Mouse (Mus musculus) limb, embryonic 10.5 days (tissue): ENCODE measurements around the gene Ttyh3. TPM values are rescaled to one million over a fixed set of nuclear protein-coding genes. Genes with fewer than 3 reads are reported as not detected.
A peak's percentile ranks its signal among the peaks of the same experiment; 100 is the strongest.

Experiments used
- DNase-seq: peaks from one replicate; pipeline ENCODE4 v3.0.0-alpha.2; 2017; ENCODE audit warnings: low spot score
- H3K27ac ChIP-seq: fragments of 300-500 bp; sonication (generic); 2 replicates; pipeline ENCODE4 v1.5.1; 2016; ENCODE audit warnings: mild to moderate bottlenecking
- H3K27me3 ChIP-seq: fragments of 300-500 bp; sonication (generic); 2 replicates; pipeline ENCODE4 v1.6.1; 2016; ENCODE audit warnings: low read depth, mild to moderate bottlenecking; ENCODE audit not compliant: poor library complexity, severe bottlenecking
- H3K36me3 ChIP-seq: fragments of 300-500 bp; sonication (generic); 2 replicates; pipeline ENCODE4 v1.6.1; 2016; ENCODE audit warnings: mild to moderate bottlenecking, moderate library complexity
- H3K4me1 ChIP-seq: fragments of 300-500 bp; sonication (generic); 2 replicates; pipeline ENCODE4 v1.6.1; 2016
- H3K4me3 ChIP-seq: fragments of 300-500 bp; sonication (generic); 2 replicates; pipeline ENCODE4 v1.5.1; 2016; ENCODE audit warnings: mild to moderate bottlenecking, moderate library complexity
- H3K9me3 ChIP-seq: fragments of 300-500 bp; sonication (generic); replicated peaks from 2 replicates; pipeline ENCODE4 v1.6.1; 2016; ENCODE audit warnings: mild to moderate bottlenecking
- WGBS: fragments of 180-500 bp; shearing (Covaris S2); methylation state at CpG from one replicate; pipeline ENCODE4 v1.1.7; 2016; 5-methylcytosine and 5-hydroxymethylcytosine counted together
- polyA plus RNA-seq: library from polyadenylated mRNA; unstranded; fragments of >200 nt; fragmentation: Nextera tagmentation; extraction: Ambion mirVana; gene quantifications from 2 replicates; pipeline ENCODE4 v1.2.1, GENCODE M21; 2016

Ttyh3 gene
- polyA plus RNA-seq, 1 experiment from 2014 or later, result 47.0 TPM

DNA sequence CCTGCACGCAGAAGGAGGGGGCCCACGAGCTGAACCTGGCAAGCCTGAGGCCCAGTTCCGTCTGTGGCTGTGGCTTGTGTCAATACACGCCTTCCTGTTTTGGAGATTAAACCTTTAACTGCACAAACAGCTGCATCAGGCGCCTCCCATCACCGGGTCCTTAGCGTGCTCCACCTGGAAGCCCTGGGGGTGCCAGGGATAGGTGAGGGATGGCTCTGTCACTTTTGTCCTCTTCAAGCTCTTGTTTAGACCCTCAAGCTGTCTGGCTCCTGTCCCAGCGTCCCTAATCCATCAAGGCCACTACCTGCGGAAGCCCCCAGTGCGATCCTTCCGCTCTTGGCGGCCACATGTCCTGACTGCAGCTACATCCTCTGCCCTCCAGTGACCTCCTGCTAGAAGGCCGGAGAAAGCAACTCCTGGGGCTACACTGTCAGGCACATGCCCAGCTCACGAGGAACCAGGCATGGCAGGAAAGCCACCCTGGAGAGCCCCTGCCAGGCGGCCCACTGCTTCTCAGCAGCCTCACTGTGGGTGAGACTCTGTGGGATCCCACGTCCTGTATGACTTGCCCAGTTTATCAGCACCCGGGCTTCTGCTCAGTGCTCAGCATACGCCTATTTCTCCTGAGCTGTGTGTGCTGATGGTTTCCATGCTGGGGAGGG is 51.8 kb downstream of the Ttyh3 start:
- no peaks in the 10 kb centered on the region for H3K36me3 ChIP-seq
- no peak for DNase-seq
- no peak overlapping the region for H3K27ac ChIP-seq
- no peaks in the 10 kb centered on the region for H3K27me3 ChIP-seq
- H3K9me3 ChIP-seq, result no peaks in the 10 kb centered on the region
- no peak overlapping the region for H3K4me3 ChIP-seq
- H3K4me1 ChIP-seq, result peaks cover 16% of the 10 kb centered on the region
- 74% methylated on average over 18 of the region's 18 CpGs for WGBS

DNA sequence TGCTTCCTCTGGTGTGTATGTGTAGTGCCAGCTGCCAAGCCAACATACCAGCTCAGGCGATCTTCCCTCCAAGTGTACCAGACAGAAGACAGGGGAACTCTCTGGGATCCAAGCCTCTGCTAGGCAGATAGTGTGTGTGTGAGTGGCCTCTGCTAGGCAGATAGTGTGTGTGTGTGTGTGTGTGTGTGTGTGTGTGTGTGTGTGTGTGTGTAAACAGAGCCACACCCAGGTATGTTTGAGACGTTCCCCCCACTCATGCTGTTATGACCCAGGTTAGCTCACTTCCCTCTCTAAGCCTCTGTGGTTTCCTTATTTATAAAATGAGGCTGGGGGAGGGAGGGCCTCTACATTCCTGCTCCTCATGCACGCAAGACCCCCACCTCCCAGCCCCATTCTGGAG is 52.4 kb downstream of the Ttyh3 start:
- 83% methylated on average over 3 of the region's 3 CpGs for WGBS
- H3K9me3 ChIP-seq, result no peaks in the 10 kb centered on the region
- H3K27me3 ChIP-seq, result no peaks in the 10 kb centered on the region
- DNase-seq, result no peak
- no peaks in the 10 kb centered on the region for H3K36me3 ChIP-seq
- H3K4me3 ChIP-seq, result no peak overlapping the region
- peaks cover 22% of the 10 kb centered on the region for H3K4me1 ChIP-seq
- H3K27ac ChIP-seq, result no peak overlapping the region

DNA sequence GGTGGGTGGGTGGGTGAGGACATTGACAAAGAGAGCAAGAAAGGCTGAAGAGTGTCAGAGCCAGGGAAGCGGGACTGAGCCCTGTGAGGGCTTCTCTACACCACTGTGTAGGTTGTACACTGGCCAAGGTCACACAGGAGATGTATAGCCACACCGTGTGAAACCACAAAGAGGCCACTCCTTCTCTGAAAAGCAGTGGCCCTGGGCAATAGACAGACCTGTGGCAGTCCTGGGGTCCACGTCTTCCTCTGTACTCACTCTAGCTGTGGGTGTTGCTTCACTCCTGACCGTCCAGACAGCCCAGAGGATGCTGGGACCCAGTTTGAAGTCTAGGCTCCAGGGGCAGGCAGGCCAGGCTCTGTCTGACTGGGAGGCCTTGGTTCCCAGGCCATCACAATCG is 54.0 kb downstream of the Ttyh3 start:
- H3K27me3 ChIP-seq, result no peaks in the 10 kb centered on the region
- no peaks in the 10 kb centered on the region for H3K9me3 ChIP-seq
- no peak overlapping the region for H3K27ac ChIP-seq
- H3K36me3 ChIP-seq, result no peaks in the 10 kb centered on the region
- 78% methylated on average over 5 of the region's 5 CpGs for WGBS
- H3K4me1 ChIP-seq, result peaks cover 16% of the 10 kb centered on the region
- H3K4me3 ChIP-seq, result no peak overlapping the region
- no peak for DNase-seq

DNA sequence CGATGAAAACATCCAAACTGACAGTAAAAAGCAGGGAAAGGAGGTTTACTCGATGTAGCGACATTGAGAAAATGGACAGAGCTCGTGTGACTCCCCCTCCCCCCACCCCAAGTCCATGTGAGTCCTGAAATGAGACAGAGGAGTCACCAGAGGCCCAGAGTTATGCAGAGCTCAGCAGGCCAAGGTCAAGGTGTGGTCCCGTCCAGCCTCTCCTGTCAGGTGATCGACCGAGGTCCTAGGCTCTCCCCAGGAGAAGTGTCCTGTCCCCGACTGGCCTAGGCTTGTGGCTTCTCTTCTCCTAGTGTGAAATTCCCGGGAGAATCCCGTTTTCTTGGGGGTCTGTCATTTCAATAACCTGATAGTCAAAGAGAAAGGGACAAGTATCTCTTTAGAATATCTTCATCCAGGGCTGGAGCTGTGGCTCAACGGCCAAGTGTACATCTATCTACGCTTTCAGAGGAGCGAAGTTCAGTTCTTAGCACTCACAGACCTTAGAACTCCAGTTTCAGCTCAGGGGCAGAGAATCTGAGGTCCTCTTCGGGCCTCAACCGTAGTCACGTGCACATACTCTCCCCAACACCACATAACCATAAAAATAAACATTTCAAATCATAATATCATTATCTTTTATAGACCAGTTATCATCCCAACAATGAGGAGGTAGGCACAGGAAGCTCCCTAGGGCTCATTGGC is 59.6 kb downstream of the Ttyh3 start:
- Histone ChIP-seq H3K27ac (no peak overlapping the region), H3K4me1 (peaks cover 13% of the 10 kb centered on the region), H3K4me3 (no peak overlapping the region), H3K9me3 (no peaks in the 10 kb centered on the region), H3K27me3 (no peaks in the 10 kb centered on the region), H3K36me3 (no peaks in the 10 kb centered on the region)
- 86% methylated on average over 16 of the region's 16 CpGs for WGBS
- no peak for DNase-seq

DNA sequence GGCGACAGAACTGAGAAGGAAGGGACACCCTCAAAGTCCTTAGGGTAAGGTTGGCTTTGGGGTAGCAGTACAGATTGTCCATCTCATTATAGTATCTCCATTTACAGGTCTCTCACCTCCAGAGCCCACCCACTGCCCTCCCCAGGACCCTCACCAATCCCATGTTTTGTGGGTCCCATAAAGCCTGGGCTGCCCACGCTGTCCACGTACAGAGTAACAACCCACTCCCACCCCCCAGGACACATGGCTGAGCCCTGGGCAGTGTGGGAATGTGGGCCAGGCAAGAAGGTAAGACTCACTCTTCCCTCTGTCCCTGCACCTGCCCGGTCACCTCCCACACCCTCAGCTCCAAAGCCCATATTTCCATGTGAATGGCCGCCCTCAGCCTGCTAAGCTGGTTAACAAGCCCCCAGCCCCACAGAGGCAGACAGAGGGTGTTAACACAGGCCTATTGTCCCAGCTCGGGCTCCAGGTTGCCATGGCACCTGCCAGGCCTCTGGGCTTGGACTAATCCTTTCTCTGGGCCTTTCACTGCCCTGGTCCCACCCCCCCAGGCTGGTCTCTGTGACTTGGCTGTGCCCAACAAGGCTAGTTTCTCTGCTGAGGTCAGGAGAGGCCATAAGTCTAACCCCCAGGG is 65.0 kb downstream of the Ttyh3 start:
- peak overlapping the region; percentile 81 for H3K27ac ChIP-seq
- H3K4me3 ChIP-seq, result no peak overlapping the region
- H3K36me3 ChIP-seq, result no peaks in the 10 kb centered on the region
- WGBS, result 23% methylated on average over 6 of the region's 6 CpGs
- H3K27me3 ChIP-seq, result peaks cover 5% of the 10 kb centered on the region; the same call in 1 of the 2 replicates
- H3K9me3 ChIP-seq, result no peaks in the 10 kb centered on the region
- H3K4me1 ChIP-seq, result peaks cover 57% of the 10 kb centered on the region
- no peak for DNase-seq

DNA sequence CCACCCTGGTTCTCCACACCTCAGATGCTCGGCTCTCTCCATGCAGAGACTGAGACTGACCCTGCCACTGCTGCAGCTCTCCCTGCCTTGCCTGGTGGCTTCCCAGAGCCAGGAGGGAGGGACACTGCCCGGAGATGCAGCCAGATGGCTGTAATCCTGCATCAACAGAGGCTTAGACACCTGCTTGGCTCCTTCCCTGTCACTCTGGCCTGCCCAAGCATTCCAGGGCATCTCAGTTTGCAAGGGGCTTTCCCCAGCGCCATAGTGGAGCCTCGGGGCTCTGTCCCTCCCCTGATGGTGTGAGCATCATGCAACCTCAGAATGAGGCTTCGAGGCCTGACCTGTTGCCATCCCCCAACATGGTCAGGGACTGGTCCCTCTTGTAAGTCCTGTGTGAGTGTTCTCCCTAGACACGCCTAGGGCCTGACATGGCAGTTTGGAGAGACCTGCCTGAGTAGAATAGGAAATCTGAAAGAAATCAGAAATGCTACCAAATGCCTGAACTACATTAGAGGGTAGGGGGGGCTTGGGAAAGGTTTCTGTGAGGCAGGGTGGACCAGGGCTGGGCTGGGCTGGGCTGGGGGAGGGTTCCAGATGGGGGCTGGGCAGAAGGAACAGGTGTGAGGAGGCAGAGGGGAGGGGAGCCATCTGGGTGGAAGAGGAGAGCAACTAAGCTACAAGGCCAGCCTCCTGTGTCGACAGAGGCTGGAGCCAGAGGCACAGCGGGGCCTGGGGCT is 65.7 kb downstream of the Ttyh3 start:
- Histone ChIP-seq H3K9me3 (no peaks in the 10 kb centered on the region), H3K36me3 (no peaks in the 10 kb centered on the region), H3K4me3 (no peak overlapping the region), H3K27ac (peak overlapping the region; percentile 81), H3K27me3 (peaks cover 5% of the 10 kb centered on the region; the same call in 1 of the 2 replicates), H3K4me1 (peaks cover 61% of the 10 kb centered on the region)
- WGBS, result 29% methylated on average over 8 of the region's 8 CpGs
- no peak for DNase-seq

DNA sequence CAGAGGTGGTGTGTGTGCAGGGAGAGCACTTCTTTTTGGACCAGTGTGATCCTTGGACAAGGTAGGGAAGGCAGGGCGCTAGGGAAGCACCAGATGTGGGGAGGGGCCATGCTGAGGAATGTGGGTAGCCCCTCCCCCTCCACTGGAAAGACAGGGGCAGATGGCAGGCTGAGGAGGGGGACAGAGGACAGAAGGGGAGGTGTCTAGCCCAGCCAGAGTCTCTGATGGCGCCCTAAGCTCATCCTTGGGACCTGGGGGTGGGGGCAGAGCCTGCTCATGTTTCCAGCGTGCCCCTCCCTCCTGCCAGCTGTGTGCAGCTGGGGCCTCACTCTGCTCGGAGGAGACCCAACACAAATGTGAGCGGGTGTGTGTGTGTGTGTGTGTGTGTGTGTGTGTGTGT is 67.3 kb downstream of the Ttyh3 start:
- Histone ChIP-seq H3K27me3 (peaks cover 5% of the 10 kb centered on the region; the same call in 1 of the 2 replicates), H3K4me1 (peaks cover 61% of the 10 kb centered on the region), H3K9me3 (no peaks in the 10 kb centered on the region), H3K4me3 (peak overlapping the region; percentile 20), H3K36me3 (no peaks in the 10 kb centered on the region), H3K27ac (peak overlapping the region; percentile 77)
- WGBS, result under 1% methylated on average over 5 of the region's 5 CpGs
- DNase-seq, result peak; percentile 63

DNA sequence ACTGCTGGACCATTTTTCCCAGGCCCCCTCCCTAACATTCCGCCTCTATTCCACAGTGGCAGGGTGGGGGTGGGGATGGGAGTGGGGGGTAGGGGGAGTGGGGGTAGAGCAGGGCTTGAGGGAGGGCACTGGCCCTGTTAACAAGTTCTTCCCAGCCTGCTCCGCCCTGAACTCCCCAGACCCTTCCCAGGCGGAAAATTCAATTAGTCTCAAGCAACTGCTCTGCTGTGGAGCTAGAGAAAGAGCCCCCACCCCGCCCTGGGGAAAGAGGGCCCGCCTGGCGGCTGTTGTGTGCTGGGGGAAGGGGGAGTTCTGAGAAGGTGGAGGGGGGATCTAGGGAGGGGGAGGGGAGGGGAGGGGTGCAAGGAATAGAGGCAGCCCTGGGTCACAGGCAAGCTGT is 69.1 kb downstream of the Ttyh3 start:
- Histone ChIP-seq H3K9me3 (no peaks in the 10 kb centered on the region), H3K27me3 (peaks cover 5% of the 10 kb centered on the region; the same call in 1 of the 2 replicates), H3K4me1 (peaks cover 68% of the 10 kb centered on the region), H3K27ac (peak overlapping the region; percentile 77), H3K36me3 (no peaks in the 10 kb centered on the region), H3K4me3 (0 out of 2 replicates have a peak overlapping the region, but pooled peaks have one; percentile 3)
- 9% methylated on average over 6 of the region's 6 CpGs for WGBS
- peak; percentile 69 for DNase-seq

DNA sequence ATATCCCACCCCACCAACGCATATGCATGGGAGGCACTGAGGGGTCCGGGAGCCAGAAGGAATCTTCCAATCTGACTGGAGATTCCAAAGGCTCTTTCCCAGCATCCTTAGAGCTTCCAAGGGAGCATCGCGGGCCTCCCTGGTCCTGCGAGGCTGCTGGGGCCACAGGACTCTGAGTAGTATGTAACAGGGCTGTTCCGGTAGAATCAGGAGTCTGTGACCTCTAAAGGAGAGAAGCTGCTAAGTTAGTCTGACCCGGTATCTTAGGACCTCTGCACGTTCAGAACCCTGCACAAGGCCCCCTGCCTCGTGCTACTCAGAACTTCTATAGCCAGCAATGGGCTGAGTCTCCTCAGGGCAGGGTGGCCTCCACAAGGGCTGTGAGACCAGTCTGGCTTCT is 69.6 kb downstream of the Ttyh3 start:
- WGBS, result 45% methylated on average over 9 of the region's 9 CpGs
- Histone ChIP-seq H3K27me3 (peaks cover 5% of the 10 kb centered on the region; the same call in 1 of the 2 replicates), H3K4me1 (peaks cover 63% of the 10 kb centered on the region), H3K27ac (peak overlapping the region; percentile 77), H3K36me3 (no peaks in the 10 kb centered on the region), H3K9me3 (no peaks in the 10 kb centered on the region), H3K4me3 (no peak overlapping the region)
- DNase-seq, result no peak

DNA sequence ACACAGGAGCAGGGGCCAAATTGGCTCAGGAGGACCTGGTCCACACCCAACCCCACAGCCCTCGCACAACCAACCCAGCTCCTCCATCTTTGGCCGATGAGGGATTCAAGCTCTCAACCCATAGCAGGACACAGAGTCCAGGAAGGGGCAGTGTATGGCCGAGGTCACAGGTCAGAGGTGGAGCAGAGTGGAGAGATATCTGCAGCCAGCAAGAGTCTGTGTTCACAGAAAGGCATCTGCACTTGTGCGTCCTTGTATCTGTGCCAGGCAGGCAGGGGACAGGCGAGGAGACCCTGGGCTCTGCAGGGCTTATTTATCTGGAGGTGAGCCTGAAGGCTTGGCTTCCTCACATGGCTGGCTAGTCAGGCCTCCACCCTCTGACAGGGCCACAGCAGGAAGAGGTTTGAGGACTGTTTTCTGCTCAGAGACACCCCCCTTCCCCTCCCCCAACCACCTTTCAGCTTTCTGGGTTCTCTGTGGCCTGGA is 73.4 kb downstream of the Ttyh3 start:
- 0 out of 2 replicates have a peak overlapping the region, but pooled peaks have one; percentile 6 for H3K27ac ChIP-seq
- WGBS, result 62% methylated on average over 5 of the region's 5 CpGs
- H3K4me1 ChIP-seq, result peaks cover 27% of the 10 kb centered on the region
- no peak for DNase-seq
- 0 out of 2 replicates have a peak, but pooled peaks cover 4% of the 10 kb centered on the region for H3K27me3 ChIP-seq
- H3K4me3 ChIP-seq, result no peak overlapping the region
- no peaks in the 10 kb centered on the region for H3K36me3 ChIP-seq
- no peaks in the 10 kb centered on the region for H3K9me3 ChIP-seq

DNA sequence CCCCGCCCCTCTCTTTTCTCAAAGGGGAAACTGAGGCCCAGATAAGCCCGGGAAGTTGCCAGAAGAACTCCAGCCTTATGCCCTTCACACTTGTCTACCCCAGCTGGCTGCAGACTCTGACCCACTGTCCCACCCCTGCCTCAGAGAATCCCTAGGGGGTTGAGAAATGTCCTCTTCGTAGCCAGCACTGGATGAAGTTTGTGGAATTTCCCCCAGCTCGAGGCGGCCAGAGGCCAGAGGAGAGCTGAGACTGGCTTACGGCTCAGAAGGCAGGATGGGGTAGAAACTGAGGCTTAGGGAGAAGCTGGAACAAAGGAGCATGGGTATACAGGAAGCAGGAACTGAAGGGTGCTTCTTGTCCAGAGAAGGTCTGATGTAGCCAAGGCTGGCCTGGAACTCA is 76.2 kb downstream of the Ttyh3 start:
- H3K9me3 ChIP-seq, result no peaks in the 10 kb centered on the region
- H3K27ac ChIP-seq, result peak overlapping the region; percentile 17; the same call in 1 of the 2 replicates
- no peak overlapping the region for H3K4me3 ChIP-seq
- DNase-seq, result no peak
- no peaks in the 10 kb centered on the region for H3K36me3 ChIP-seq
- H3K27me3 ChIP-seq, result 0 out of 2 replicates have a peak, but pooled peaks cover 4% of the 10 kb centered on the region
- WGBS, result 81% methylated on average over 6 of the region's 6 CpGs
- H3K4me1 ChIP-seq, result peaks cover 19% of the 10 kb centered on the region

DNA sequence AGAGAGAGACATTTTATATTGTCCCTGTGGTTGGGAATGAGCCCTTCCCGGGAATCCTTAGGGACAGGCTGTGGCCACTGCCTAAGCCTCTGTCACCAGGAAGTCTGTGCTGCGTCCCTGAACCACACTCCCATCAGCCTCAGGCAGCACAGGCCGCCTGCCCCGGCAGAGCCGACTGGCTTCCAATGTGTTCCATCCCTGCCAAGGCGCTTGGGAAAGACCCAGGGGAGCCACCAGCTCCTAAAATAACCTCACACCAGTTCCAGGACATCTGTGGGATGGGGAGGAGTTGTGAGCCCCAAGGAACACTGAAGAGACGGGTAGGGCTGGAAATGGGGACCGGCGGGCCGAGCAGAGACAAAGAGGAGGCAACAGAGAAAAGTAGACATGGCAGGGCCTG is 77.2 kb downstream of the Ttyh3 start:
- Histone ChIP-seq H3K4me3 (no peak overlapping the region), H3K4me1 (peaks cover 26% of the 10 kb centered on the region), H3K27me3 (0 out of 2 replicates have a peak, but pooled peaks cover 4% of the 10 kb centered on the region), H3K36me3 (no peaks in the 10 kb centered on the region), H3K27ac (0 out of 2 replicates have a peak overlapping the region, but pooled peaks have one; percentile 25), H3K9me3 (no peaks in the 10 kb centered on the region)
- no peak for DNase-seq
- WGBS, result 70% methylated on average over 10 of the region's 10 CpGs
